Mouse (Mus musculus) kidney, adult 9 months (tissue): ENCODE measurements around the gene Inpp5b.
A peak's percentile ranks its signal among the peaks of the same experiment; 100 is the strongest.
"Not testable (repeated sequence)": the region's sequence is repeated elsewhere in the genome, so short reads cannot be mapped to it uniquely, and the experiment has no call there.

Experiments
- DNase-seq: peaks from one replicate; pipeline ENCODE4 v3.0.0; 2022

Gene Inpp5b

GRCm38 (mm10) chr4:124710776-124711291, 30.8 kb upstream of the Inpp5b start:
- peak; percentile 76 for DNase-seq

GRCm38 (mm10) chr4:124712618-124713017, 29.0 kb upstream of the Inpp5b start:
- DNase-seq, result no peak

DNA sequence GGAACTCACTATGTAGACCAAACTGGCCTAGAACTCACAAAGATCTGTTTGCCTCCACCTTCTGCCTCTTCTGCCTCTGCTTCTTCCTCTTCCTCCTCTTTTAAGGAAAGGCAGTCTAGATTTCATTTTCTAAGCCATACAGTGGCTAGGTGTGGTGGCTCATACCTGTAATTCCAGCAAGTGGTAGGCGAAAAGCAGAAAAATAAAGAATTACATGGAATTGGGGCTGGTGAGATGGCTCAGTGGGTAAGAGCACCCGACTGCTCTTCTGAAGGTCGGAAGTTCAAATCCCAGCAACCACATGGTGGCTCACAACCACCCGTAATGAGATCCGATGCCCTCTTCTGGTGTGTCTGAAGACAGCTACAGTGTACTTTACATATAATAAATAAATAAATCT, 27.8 kb upstream of the Inpp5b start:
- not testable (repeated sequence) for DNase-seq

- DNase-seq, result peak; percentile 97
Observed at GRCm38 (mm10) chr4:124714545-124715481, 26.8 kb upstream of the Inpp5b start, which contains the start of gene Sf3a3. Gene Sf3a3 (plus strand): TSS chr4:124714776.

- DNase-seq, result no peak
Observed at GRCm38 (mm10) chr4:124719101-124719500, 22.5 kb upstream of the Inpp5b start.

- DNase-seq, result no peak
Observed at GRCm38 (mm10) chr4:124726121-124726520, 15.5 kb upstream of the Inpp5b start.

DNA sequence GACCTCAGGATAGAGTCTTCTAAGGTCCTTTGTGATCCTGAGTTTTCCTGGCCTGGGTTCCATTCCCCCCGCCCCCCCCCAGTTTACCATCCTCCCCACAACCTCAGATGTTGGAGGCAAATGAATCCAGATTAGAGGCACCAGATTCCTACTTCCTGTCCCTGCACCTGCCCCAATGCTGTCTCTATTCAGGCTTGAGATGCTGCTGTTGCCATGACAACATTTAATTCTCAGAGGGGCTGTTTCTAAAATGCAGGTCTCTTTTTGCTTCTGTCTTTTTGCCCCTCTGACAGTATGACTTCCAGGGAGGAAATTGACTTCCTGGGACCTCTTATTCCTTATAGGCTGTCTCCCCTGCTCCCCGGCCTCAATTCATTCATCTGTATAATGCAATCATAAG, 4.7 kb upstream of the Inpp5b start:
- DNase-seq, result no peak

- peak; percentile 40 for DNase-seq
Observed at GRCm38 (mm10) chr4:124737486-124737885, 4.2 kb upstream of the Inpp5b start.

DNA sequence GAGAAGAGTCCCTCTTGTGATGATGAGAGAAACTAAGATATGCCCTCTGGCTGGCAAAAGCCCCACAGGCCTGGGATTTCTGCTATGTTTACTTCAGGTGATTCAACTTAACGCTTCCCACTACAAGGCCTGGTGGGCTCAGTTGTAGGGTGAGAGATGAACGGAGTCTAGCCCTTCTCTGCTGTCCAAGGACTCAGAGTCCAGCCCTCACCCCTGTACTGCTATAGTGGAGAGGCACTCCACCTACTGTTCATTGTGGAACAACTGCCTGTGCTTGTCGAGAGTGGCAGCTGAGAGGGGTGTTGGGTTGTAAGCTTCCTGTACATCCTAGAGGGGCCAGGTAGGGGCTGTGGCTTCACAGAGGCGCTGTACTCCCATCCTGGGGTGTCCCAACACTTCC, 3.6 kb upstream of the Inpp5b start:
- DNase-seq, result no peak

GRCm38 (mm10) chr4:124738783-124739182, 2.9 kb upstream of the Inpp5b start:
- no peak for DNase-seq

GRCm38 (mm10) chr4:124742839-124743238, 1.2 kb downstream of the Inpp5b start:
- DNase-seq, result peak; percentile 90

DNA sequence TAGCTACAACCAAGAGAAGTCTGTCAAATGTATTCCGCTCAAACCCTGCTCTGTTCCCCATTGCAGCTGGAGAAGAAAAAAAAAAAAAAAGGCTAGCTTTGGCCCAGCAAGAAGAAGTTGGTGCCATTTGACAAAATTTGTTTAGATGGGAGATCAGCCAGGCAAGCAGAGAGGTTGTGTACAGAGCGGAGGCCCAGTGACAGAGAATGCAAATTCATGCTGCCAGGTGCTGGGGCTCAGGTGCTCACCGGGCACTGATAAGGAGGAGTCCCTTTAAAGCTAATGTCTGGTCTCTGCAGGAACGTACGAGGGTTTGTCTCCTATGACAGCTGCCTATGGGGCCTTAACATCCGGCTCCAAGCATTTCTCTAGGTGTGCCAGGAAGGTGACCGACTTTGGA, 4.9 kb downstream of the Inpp5b start:
- DNase-seq, result no peak

- DNase-seq, result peak; percentile 88
Observed at GRCm38 (mm10) chr4:124747851-124748250, 6.2 kb downstream of the Inpp5b start.

DNA sequence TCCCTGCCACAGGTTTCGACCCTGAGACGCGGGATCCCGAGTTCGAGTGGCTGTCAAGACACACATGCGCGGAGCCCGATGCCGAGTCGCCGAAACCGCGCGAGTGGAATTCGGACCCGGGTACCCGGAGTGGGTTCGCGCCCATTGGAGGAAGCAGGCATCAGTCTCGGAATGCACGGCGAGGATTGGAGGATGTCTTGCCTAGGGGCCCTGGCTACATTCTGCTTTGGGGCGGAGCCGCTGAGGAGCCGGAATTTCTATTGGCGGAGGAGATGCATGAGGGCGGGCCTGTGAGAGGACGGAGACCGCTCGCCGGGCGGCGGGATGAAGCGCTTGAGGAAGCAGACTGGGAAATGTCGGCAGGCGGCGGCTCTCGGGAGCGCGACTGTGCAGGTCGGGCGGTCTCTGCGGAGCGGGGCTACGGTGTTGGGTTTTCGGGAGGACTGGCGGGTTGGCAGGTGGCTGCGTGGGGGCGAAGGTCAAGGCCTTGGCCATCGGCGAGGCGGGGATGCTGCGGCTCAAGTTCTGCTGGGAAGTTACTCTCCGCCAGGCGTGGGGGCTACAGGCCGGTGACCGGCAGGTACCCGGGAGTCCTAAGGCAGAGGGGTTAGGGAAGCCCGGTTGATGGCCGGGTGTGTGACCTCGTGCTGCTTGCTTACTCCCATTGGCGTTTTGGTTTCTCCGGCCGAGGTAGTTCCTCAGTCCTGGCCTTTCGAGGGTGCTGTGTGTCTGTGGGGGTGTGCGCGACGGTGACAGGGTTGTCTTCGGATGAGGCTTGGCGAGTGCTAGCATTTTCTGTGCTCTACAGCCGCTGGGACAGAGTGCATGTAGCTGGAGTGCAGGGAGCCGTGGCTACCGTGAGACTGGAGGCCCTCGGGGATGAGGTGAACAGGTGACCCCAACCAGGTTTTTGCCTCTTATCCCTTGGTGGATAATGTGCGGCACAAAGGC, 9.9 kb downstream of the Inpp5b start:
- peak; percentile 99 for DNase-seq

DNA sequence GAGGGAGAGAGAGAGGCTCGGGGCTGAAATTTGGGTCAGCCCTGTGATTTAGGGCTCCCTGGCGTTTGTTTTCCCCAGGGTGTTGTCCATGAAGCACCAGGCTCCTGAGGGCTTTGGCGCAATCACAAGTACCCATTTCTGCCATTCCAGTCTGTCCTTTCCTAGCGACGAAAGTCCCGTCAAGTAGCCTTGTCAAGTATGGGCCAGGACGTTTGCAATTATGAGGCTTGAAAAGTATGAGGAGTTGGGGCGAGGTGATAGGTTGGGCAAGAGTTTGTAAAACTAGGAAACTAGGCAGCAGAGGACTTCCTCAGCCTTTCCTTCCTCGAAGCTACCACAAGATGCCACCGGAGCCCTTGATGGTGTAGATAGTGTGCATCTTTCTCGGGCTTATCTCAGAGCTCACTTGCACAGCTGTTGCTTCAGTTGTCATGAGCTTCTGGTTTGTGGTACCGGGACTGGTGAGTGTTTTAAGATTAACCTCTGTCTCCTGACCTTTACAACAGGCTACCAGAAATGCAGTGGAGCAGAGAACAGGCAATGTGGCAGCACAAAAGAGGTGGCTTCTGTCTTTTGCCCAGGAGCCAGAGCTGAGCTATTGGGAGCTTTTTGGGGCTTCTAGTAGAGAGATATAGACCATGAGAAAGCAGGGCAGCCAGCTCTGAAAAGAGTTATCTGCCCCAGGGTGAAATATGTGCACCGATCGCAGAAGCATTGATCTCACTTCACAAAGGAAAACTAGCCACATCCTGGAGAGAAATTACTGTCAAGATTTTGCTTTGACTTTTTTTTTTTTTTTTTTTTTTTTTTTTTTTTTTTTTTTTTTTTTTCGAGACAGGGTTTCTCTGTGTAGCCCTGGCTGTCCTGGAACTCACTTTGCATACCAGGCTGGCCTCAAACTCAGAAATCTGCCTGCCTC, 10.9 kb downstream of the Inpp5b start:
- DNase-seq, result peak; percentile 79

- DNase-seq, result no peak
Observed at GRCm38 (mm10) chr4:124755526-124755925, 13.9 kb downstream of the Inpp5b start.

- DNase-seq, result peak; percentile 58
Observed at GRCm38 (mm10) chr4:124759305-124759811, 17.7 kb downstream of the Inpp5b start.

DNA sequence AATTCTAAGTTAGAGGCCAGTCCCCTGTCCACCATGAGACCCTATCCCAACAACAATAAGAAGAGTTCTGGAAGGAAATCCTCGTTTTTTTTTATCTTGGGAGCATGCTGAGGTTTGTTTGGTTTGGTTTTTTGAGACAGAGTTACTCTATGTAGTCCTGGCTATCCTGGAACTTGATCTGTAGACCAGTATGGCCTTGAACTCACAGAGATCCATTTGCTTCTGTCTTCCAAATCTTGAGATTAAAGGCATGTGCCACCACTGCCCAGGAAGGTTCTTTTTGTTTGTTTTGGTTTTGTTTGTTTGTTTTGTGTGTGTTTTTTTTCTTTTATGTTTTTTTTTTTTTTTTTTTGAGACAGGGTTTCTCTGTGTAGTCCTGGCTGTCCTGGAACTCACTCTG, 19.6 kb downstream of the Inpp5b start:
- DNase-seq, result no peak

DNA sequence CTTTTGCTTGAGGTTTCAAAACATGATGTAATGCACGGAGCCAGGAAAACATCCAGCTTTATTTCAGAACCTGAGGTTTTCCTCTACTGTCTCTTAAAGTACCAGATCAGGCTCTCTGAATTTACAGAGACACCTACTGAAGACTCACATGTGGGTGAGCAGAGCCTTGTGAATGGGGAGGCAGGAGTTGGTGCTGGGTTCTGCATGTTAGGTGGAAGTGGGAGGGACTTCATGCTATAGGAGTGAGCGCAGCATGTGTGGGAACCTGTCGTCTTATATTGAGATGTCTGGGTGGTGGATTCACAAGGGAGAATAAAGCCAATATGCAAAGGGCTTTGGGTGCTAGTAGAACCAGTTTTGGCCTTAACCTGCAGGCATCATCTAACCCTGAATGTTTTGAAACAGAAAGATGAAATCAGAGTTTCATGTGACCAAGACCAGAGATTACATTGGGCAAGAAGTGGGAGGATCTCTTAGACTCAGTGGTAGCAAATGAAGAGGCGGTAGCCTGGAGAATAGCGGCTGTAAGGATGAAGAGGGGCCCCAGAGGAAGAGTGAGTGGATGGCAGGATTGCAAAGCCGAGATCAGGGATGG, 21.3 kb downstream of the Inpp5b start:
- DNase-seq, result no peak

DNA sequence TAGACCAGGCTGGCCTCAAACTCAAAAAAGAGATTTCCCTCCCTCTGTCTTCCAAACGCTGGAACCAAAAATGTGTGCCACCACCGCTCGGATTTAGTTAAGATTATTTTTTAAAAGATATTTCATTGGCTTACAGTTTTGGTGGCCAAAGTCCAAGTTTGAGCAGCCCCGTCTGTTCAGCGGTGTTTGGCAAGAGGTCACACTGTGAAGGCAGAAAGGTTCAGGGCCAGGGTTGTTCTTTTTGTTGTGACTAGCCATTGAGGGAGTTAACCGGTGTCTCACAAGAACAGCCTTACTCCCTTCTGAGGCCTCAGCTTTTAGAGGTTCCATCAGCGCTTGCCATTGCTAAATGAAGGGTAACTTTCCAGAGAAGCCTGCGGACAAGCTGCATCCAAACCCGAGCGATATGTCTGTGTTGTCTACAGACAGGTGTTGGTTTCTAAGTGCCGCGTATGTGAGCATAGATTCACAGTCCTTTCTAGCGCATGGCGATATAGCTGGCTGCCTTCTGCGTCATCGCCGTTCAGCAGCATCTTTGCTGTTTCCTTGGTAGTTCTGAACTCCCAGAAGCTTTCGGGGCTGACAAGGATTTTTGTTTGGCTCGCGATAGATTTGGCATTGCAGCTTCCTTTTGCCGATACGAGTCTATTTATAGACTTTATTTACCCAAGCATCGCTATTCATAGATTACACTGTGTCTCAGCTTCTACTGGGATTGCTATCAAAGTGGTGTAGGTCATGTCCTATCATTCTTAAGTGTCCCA, 24.3 kb downstream of the Inpp5b start:
- DNase-seq, result peak; percentile 66

DNA sequence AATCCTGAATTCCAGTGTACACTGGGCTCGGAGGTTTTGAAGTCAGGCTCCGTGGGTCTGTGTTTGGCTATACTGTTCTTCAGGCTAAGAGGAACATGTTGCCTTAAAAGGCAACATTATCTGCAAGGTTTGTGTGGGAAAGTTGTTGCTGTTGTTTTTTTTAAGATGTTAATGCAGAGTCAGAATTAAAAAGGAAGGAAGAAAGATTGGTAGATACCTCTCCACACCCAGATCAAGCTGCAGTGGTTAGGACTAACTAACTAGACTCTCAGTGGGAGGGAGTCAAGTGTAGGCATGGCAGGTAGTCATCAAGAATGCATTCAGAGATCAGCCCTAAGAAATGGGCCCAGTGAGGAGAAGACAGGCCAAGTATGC, 24.9 kb downstream of the Inpp5b start:
- no peak for DNase-seq
